Mouse (Mus musculus) embryonic facial prominence, embryonic 13.5 days (tissue): Measurements from ENCODE around the gene Nr4a2. TPM values are rescaled to one million over a fixed set of nuclear protein-coding genes. Genes with fewer than 3 reads are reported as not detected.

ENCODE experiments used
- ATAC-seq: fragments of 200-750 bp; cut with Nextera tagmentation; 2 replicates; pipeline ENCODE4 v1.8.0; 2017; ENCODE audit warnings: low read depth; ENCODE audit not compliant: insufficient number of reproducible peaks, insufficient read depth, low FRiP score, low TSS enrichment
- H3K27ac ChIP-seq: fragments of 300-500 bp; sonication (generic); 2 replicates; pipeline ENCODE4 v1.5.1; 2015; ENCODE audit warnings: moderate library complexity, mild to moderate bottlenecking, inconsistent platforms
- H3K27me3 ChIP-seq: fragments of 300-500 bp; sonication (generic); 2 replicates; pipeline ENCODE4 v1.6.1; 2015; ENCODE audit warnings: mild to moderate bottlenecking, inconsistent platforms
- H3K36me3 ChIP-seq: fragments of 300-500 bp; sonication (generic); 2 replicates; pipeline ENCODE4 v1.6.1; 2015; ENCODE audit warnings: mild to moderate bottlenecking, inconsistent platforms
- H3K4me1 ChIP-seq: fragments of 300-500 bp; sonication (generic); 2 replicates; pipeline ENCODE4 v1.6.1; 2015; ENCODE audit warnings: inconsistent platforms
- H3K4me2 ChIP-seq: fragments of 300-500 bp; sonication (generic); 2 replicates; pipeline ENCODE4 v1.6.1; 2015; ENCODE audit warnings: moderate library complexity, mild to moderate bottlenecking, inconsistent platforms
- H3K4me3 ChIP-seq: fragments of 300-500 bp; sonication (generic); 2 replicates; pipeline ENCODE4 v1.5.1; 2015; ENCODE audit warnings: mild to moderate bottlenecking, inconsistent platforms
- H3K9ac ChIP-seq: fragments of 300-500 bp; sonication (generic); 2 replicates; pipeline ENCODE4 v1.6.1; 2015; ENCODE audit warnings: mild to moderate bottlenecking, inconsistent platforms
- H3K9me3 ChIP-seq: fragments of 300-500 bp; sonication (generic); 2 replicates; pipeline ENCODE4 v1.6.1; 2016; ENCODE audit warnings: inconsistent platforms
- WGBS: fragments of 180-500 bp; shearing (Covaris S2); methylation state at CpG from one replicate; pipeline ENCODE4 v1.1.7; 2015; ENCODE audit warnings: mixed read lengths; 5-methylcytosine and 5-hydroxymethylcytosine counted together
- polyA plus RNA-seq: library from polyadenylated mRNA; unstranded; fragments of >200 nt; fragmentation: Nextera tagmentation; extraction: Ambion mirVana; gene quantifications from 2 replicates; pipeline ENCODE4 v1.2.1, GENCODE M21; 2015

Nr4a2 gene
- polyA plus RNA-seq, 1 experiment from 2014 or later: 11.8 TPM

DNA sequence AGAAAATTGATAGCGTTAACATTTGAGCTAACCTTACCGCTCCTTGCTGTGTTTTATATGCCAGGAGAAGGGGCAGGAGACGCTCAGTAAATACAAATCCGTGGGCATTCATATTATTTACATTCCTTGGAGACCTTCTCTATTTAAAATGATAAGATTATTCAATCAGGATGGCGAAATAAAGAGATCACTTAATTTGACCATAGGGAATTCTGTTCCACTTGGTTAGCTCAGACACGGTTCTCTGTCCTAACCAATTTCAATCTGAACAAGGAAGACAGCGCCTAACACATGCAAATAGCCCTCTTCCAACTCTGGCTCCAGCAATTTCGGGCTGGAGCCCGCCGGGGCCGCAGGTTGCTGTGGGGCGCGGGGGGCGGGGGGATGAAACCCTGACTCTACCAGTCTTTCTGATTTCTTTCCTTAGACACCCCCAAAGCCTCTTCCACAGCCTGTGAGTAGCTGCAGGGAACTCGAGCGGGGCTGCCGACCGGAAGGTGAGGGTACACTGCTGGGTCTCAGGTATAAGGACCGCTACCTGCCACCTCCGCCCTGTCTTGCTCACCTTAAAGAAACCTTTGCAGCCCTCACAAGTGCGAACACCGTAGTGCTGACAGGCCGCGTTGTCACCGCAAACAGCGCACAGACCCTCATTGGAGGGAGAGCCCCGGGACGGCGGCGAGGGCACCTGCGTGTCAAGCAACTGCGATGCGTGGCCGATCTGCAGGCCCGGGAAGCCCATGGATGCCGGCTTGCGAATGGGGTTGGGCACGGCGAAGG, 12.6 kb downstream of the Nr4a2 start:
- Histone ChIP-seq H3K4me1 (peaks cover 27% of the 10 kb centered on the region), H3K4me3 (peak overlapping the region; percentile 29), H3K9me3 (no peaks in the 10 kb centered on the region), H3K27ac (no peak overlapping the region), H3K27me3 (peaks cover 76% of the 10 kb centered on the region), H3K4me2 (peak overlapping the region; percentile 99), H3K9ac (0 out of 2 replicates have a peak overlapping the region, but pooled peaks have one; percentile 27), H3K36me3 (no peaks in the 10 kb centered on the region)
- WGBS: 15% methylated on average over 39 of the region's 39 CpGs
- no peak for ATAC-seq

- 21% methylated on average over 16 of the region's 16 CpGs for WGBS
- Histone ChIP-seq H3K4me3 (no peak overlapping the region), H3K4me1 (peaks cover 22% of the 10 kb centered on the region), H3K27ac (no peak overlapping the region), H3K9ac (no peak overlapping the region), H3K27me3 (peaks cover 84% of the 10 kb centered on the region), H3K4me2 (no peak overlapping the region), H3K36me3 (no peaks in the 10 kb centered on the region), H3K9me3 (no peaks in the 10 kb centered on the region)
- no peak for ATAC-seq
Observed at GRCm38 (mm10) chr2:57110401-57110800, 13.4 kb downstream of the Nr4a2 start.

- 9% methylated on average over 14 of the region's 14 CpGs for WGBS
- Histone ChIP-seq H3K27me3 (peaks cover 88% of the 10 kb centered on the region), H3K36me3 (no peaks in the 10 kb centered on the region), H3K9ac (no peak overlapping the region), H3K4me2 (no peak overlapping the region), H3K27ac (no peak overlapping the region), H3K4me1 (peaks cover 18% of the 10 kb centered on the region), H3K4me3 (no peak overlapping the region), H3K9me3 (no peaks in the 10 kb centered on the region)
- ATAC-seq: no peak
Observed at GRCm38 (mm10) chr2:57109926-57110325, 13.9 kb downstream of the Nr4a2 start.

- 13% methylated on average over 11 of the region's 11 CpGs for WGBS
Observed at GRCm38 (mm10) chr2:57109301-57109700, 14.5 kb downstream of the Nr4a2 start.

DNA sequence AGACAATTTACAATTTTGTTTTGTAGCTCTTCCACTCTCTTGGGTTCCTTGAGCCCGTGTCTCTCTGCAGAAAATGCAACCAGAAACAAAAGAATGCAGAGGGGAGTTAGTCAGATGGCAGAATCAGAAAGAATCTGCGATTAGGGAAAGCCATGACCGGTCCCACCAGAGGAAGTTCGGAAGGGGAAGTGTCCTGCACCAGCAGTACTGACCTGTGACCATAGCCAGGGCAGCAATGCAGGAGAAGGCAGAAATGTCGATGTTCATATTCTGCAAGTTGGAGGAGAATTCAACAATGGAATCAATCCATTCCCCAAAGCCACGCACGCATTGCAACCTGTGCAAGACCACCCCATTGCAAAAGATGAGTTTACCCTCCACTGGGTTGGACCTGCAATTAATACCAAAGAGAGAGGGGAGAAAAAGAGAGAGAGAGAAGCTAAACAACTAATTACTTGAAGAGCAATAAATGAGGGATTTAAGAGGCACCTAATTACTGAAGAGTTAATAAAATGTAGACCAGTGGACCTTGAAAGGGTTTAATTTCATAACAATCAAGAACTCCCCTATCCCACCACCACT, 15.4 kb downstream of the Nr4a2 start:
- no peak for ATAC-seq
- Histone ChIP-seq H3K27me3 (peaks cover 96% of the 10 kb centered on the region), H3K27ac (no peak overlapping the region), H3K4me2 (no peak overlapping the region), H3K4me3 (no peak overlapping the region), H3K4me1 (peaks cover 15% of the 10 kb centered on the region), H3K9me3 (no peaks in the 10 kb centered on the region), H3K36me3 (no peaks in the 10 kb centered on the region), H3K9ac (no peak overlapping the region)
- 34% methylated on average over 7 of the region's 7 CpGs for WGBS

More at GRCm38 (mm10) chr2:57109301-57109700, 14.5 kb downstream of the Nr4a2 start:
- Histone ChIP-seq H3K27ac (no peak overlapping the region), H3K4me3 (no peak overlapping the region), H3K36me3 (no peaks in the 10 kb centered on the region), H3K9ac (no peak overlapping the region), H3K9me3 (no peaks in the 10 kb centered on the region), H3K27me3 (peaks cover 95% of the 10 kb centered on the region), H3K4me2 (no peak overlapping the region), H3K4me1 (peaks cover 18% of the 10 kb centered on the region)
- ATAC-seq: no peak

GRCm38 (mm10) chr2:57105401-57105800, 18.4 kb downstream of the Nr4a2 start:
- Histone ChIP-seq H3K4me2 (no peak overlapping the region), H3K4me1 (peaks cover 18% of the 10 kb centered on the region), H3K9ac (no peak overlapping the region), H3K27ac (no peak overlapping the region), H3K4me3 (no peak overlapping the region), H3K9me3 (no peaks in the 10 kb centered on the region), H3K36me3 (no peaks in the 10 kb centered on the region), H3K27me3 (peaks cover 96% of the 10 kb centered on the region)
- ATAC-seq: no peak
- 6% methylated on average over 7 of the region's 7 CpGs for WGBS

- Histone ChIP-seq H3K4me3 (no peak overlapping the region), H3K27me3 (peaks cover 96% of the 10 kb centered on the region), H3K9me3 (no peaks in the 10 kb centered on the region), H3K9ac (no peak overlapping the region), H3K36me3 (no peaks in the 10 kb centered on the region), H3K27ac (no peak overlapping the region), H3K4me1 (peaks cover 18% of the 10 kb centered on the region), H3K4me2 (peak overlapping the region; percentile 87; the same call in 1 of the 2 replicates)
- ATAC-seq: no peak
- 4% methylated on average over 8 of the region's 8 CpGs for WGBS
Observed at GRCm38 (mm10) chr2:57104731-57105130, 19.1 kb downstream of the Nr4a2 start.

GRCm38 (mm10) chr2:57103845-57104660, 19.8 kb downstream of the Nr4a2 start:
- Histone ChIP-seq H3K9ac (no peak overlapping the region), H3K4me3 (peak overlapping the region; percentile 48), H3K4me2 (peak overlapping the region; percentile 87), H3K9me3 (no peaks in the 10 kb centered on the region), H3K27me3 (peaks cover 96% of the 10 kb centered on the region), H3K4me1 (peaks cover 18% of the 10 kb centered on the region), H3K36me3 (no peaks in the 10 kb centered on the region), H3K27ac (no peak overlapping the region)
- no peak for ATAC-seq
- WGBS: under 1% methylated on average over 26 of the region's 26 CpGs

- H3K9ac ChIP-seq: no peak overlapping the region
- H3K4me2 ChIP-seq: peak overlapping the region; percentile 87
- no peak overlapping the region for H3K27ac ChIP-seq
- no peak for ATAC-seq
- WGBS: 1% methylated on average over 36 of the region's 37 CpGs
- no peaks in the 10 kb centered on the region for H3K36me3 ChIP-seq
- H3K4me3 ChIP-seq: peak overlapping the region; percentile 48
- H3K27me3 ChIP-seq: peaks cover 92% of the 10 kb centered on the region
- H3K4me1 ChIP-seq: peaks cover 18% of the 10 kb centered on the region
- no peaks in the 10 kb centered on the region for H3K9me3 ChIP-seq
Observed at GRCm38 (mm10) chr2:57102856-57103844, 20.7 kb downstream of the Nr4a2 start.

- ATAC-seq: 0 out of 2 replicates have a peak, but pooled peaks have one; percentile 72
- H3K27me3 ChIP-seq: peaks cover 93% of the 10 kb centered on the region
- WGBS: under 1% methylated on average over 46 of the region's 51 CpGs
Observed at GRCm38 (mm10) chr2:57102091-57102855, 21.5 kb downstream of the Nr4a2 start.

More at GRCm38 (mm10) chr2:57102091-57102855, 21.5 kb downstream of the Nr4a2 start:
- peaks cover 18% of the 10 kb centered on the region for H3K4me1 ChIP-seq
- peak overlapping the region; percentile 48 for H3K4me3 ChIP-seq
- peak overlapping the region; percentile 87 for H3K4me2 ChIP-seq
- H3K9ac ChIP-seq: peak overlapping the region; percentile 33; the same call in 1 of the 2 replicates
- no peak overlapping the region for H3K27ac ChIP-seq
- no peaks in the 10 kb centered on the region for H3K9me3 ChIP-seq
- no peaks in the 10 kb centered on the region for H3K36me3 ChIP-seq
